Mouse (Mus musculus) kidney, adult 18-20 months (tissue): ENCODE measurements at regions not wholly inside any gene's neighbourhood (a gene's known extent, or its start where the extent isn't known, plus 50 kb on each side); places are given as distances from the start of the nearest gene placed in this dataset.
"Not testable (repeated sequence)": the region's sequence is repeated elsewhere in the genome, so short reads cannot be mapped to it uniquely, and the experiment has no call there.

ENCODE experiments used
- DNase-seq: peaks from one replicate; pipeline ENCODE4 v3.0.0; 2021

GRCm38 (mm10) chr9:32947221-32947620 is 311.2 kb downstream of the Ets1 start:
- no peak for DNase-seq

DNA sequence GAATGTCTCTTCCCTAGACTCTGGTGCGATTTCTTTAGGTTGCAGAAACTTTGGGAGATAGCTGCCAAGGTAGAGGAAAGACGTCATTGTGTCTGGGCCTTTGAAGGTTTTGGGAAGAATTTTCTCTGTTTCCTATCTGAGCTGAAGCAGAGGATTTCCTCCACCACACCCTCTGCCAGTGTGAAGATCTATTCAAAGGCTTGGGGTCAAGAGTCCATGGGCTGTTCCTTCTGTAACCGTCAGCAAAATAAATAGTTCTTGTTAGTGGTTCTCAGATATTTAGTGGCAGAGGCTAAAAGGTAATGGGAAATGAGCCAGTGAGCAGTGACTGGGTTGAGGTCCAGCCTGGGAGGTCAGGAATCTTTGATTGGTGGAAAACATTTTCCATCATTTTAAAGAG is 313.0 kb downstream of the Ets1 start:
- DNase-seq = peak; percentile 40

DNA sequence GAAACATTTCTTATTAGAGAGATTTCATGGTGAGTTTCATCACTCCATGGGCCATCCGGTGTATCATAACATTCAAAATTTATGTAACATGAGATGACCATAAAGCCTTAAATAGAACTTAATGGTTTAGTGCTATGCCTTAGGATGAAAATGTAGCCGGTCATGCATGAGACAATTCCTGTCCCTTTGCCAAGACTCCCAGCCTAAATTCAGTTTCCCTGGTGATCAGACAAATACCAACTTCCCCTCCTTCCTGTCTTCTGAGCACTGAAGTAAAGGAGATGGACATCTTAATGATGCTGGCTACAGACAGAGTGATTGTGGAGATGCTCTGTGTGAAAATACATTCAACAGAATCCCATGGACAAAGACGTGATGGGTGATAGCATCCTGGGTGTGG is 322.7 kb downstream of the Ets1 start:
- DNase-seq = no peak

GRCm38 (mm10) chr9:32959468-32959867 is 323.4 kb downstream of the Ets1 start:
- DNase-seq = not testable (repeated sequence)

GRCm38 (mm10) chr9:32962679-32963205 is 326.7 kb downstream of the Ets1 start:
- DNase-seq = no peak

DNA sequence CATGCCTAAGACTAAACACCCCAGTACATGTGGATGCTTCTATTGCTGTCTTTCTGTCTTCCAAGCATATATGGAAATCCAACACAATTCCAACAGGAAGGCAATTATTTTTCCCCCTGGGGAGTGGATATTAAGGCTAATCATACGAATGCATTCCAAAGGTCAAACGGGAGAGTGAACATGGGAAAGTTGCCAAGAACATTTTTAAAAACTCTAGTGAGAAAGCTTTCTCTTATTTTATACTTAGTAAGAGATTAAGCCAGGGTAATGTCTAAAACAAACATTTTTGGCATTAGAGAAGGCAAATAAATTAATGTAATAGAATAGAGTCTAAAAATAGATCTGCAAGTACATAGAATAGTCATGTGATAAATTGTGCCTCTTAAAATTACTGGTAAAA is 332.4 kb downstream of the Ets1 start:
- DNase-seq = no peak

GRCm38 (mm10) chr9:32971421-32971820 is 335.4 kb downstream of the Ets1 start:
- DNase-seq = no peak

GRCm38 (mm10) chr9:32971926-32972325 is 335.9 kb downstream of the Ets1 start:
- DNase-seq = no peak

DNA sequence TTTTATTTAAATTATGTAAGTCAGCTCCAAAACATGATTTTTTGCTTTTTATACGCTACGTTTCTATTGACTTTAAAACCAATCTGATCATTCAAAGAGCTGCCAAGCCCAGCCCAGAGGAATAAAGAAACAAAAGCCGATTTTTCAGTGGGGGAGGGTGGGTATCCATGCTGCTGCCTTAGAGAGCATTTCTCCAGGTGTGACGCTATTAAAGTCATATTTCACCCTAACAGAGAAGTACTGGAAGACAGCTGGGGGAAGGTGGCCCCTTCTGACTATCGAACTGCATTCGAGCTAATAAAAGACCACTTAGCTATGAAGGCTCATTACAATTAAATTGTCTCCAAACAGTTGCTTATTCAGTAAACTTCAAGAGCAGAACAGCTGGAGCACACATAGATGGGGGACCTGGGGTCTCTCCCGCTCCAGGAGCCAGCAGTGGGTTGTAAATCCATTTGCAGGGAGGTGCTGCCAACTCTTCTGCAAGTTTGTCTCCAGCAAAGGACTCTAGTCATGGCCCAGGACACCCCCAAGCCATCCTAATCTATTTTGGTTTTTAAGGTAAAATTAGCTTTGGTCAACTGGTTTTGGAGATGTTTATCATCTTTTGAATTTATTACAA is 336.5 kb downstream of the Ets1 start:
- DNase-seq = no peak

DNA sequence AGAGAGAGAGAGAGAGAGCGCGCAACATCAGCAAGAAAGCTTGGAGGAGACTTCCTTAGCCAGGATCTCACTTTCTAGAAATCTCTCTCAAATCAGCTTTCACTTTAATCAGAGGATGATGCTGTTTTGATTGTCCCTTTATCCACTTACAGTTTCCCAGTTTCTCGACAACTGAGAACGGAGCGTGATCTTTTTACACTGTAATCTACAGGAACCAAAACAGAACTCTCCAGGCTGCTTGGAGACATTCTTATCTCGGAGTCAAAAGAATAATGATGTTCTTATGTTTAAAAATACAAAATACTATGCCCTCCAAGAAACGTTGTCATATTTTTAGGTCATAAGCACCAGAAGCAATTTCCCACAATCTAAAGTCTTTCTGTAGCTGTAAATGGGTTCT is 341.7 kb downstream of the Ets1 start:
- DNase-seq = no peak

GRCm38 (mm10) chr9:32980846-32981245 is 344.8 kb downstream of the Ets1 start:
- no peak for DNase-seq

DNA sequence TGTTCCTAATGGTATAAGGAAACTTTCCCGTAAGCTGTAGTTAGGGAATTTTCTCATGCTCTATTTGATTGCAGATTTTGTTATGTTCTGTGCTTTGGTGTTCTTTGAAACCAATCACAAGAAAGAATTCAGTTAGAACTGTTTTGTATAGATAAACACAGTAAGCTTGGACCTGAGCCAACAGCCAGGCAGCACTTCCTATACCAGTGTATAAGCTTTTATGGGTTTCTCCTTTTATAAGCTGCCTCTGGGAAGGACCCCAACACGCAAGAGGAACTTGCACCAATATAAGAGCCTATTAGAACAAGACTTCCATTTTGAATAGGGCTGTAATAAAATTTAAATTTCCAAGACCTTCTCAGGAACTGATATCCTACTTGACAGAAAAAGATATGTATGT is 347.2 kb downstream of the Ets1 start:
- DNase-seq = no peak

DNA sequence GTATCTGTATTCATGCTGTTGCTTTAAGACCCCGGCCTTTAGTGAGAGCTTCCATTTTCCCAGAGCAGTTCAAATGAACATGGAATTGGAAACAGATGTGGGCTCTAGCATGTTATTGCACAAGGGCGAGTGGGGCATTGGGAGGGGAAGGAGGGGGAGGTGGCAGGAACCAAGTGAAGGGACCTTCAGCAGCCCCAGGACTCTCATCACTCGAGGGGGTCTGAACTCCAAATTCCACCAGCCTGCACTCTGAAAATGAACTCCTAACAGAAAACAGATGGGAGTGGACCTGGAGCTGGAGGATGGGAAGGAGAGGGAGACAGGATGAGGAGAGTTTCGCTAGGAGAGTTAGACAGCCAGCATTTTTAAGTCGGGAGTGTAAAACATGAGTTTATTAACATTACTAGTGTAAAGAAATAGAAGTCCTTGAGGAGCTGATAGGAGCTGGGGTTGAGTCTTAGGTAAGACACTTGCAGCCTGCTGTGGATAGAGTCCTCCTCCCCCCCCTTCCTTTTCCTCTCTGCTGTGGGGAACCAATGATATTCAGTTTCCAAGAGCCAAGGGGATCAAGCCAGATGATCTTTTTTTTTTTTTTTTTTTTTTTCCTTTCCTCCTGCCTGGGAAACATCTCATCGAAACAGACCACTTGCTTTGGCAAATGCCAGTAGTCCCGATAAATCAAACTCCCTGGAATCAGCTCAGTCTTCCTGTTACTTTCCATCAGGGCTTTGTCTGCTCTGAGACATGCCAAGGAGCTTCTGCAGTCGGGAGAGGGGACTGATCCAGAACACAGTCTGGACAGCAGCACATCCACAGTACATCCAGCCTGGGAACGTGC is 351.0 kb downstream of the Ets1 start:
- no peak for DNase-seq

DNA sequence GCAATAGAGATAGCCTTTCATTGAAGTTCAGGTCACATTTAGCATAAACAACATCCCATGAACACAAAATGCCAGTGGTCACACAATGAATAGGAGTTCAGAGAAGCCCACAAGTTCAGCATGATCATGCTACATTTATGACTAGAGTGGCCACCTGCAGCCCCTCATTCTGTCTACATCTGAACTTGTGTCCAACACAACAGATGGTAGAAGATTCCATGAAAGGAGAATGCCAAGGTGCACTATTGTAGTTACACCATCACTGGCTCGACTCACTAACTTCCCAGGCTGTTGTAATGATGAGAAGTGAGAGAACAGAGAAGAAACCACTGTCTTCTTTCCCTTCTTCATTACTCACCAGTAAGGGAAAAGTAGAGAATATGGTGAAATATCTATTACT is 353.0 kb downstream of the Ets1 start:
- DNase-seq = no peak

- no peak for DNase-seq
Observed at GRCm38 (mm10) chr9:32998323-32998722, 362.3 kb downstream of the Ets1 start.

DNA sequence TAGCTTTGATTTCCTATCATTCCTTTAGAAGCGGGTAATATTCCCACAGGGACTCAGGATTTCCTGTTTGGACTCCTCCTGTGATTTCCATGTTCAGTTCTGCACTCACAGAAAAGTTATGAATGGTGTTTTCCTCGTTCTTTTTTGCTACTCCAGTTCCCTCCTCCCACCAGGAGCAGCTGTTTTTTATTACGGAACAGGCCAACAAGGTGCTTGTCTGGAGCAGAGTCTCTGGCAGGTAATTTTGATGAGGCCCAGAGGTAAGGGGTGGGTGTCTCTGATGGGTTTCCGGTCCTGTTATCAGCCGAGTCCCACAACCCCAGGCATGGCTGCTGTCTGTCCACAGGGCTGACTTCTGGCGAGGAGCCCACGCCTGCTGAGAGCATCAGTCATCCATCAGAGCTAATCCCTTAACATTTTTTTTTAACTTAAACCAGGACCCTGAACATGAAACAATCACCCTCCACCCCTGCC is 364.7 kb downstream of the Ets1 start:
- DNase-seq = peak; percentile 11

DNA sequence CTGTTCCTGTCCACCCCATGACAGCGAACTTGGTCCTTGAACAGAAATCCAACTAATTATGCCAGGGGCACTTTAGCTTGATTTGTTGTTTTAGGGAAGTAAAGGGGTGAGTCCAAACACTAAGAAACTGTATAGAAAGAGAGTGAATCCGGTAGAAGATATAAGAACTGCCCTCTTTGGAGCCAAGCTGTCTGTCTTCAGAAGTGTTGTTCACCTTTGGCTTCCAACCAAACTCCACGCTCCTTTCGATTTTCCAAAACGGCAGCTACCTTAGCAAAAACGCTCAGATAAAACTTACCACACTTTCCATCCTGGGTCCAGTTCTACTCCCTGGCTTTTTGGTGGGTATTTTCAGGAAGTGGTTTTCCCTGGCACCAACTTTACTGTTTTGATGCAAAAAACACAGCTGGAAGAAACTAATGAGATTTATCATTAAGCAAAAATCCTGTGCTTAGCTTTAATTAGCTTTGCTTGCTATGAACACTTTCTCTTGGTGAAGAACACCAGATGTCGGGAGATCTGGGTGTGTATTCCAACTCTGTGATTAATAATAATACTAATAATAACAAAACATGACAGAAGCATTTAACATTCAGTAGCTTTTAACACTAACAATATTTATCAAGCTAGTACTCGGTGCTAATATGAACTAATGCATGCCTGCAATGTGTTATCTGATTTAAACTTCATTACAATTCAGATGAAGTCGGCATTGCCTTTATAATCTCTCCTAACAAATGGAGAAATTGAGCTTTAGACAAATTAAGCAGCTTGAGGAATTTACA is 365.3 kb downstream of the Ets1 start:
- peak; percentile 10 for DNase-seq

DNA sequence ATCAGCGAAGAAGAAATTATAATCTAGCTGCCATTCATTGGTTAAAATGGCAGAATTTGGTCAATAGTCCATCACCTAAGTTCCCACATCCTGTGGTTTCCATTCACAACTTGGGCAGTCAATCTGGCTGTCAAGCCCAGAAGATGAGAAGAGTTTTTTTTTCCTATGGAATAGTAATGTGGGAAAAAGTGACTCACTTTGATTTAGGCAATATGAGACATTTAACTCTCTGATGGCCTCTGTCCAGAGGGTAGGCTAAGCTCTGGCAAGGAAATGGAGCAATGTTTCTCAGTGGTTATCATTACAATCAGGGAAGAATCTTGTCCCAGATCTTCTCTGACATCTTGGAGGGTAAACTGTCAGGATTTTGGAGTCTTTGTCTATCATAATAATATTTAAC is 367.9 kb downstream of the Ets1 start:
- no peak for DNase-seq

- DNase-seq = no peak
Observed at GRCm38 (mm10) chr9:33004536-33004935, 368.5 kb downstream of the Ets1 start.

GRCm38 (mm10) chr9:33007456-33008063 is 371.5 kb downstream of the Ets1 start:
- no peak for DNase-seq

DNA sequence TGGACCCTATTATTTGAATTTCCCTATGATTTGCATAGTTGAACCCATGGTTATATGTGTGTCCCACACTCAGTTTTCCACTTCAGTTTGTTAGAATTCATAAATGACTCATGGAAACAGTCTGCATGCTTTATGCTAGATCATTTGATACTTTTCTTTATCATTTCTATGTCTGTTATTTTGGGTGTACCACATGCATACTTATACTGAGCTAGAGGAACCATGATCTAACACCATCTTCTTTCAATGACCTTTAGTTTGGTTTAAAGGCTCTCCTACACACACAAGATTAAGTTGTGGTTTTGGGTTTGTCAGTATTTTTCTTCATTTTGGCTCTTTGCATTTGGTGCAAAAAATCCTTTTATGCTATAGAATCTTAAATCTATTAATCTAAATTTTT is 375.2 kb downstream of the Ets1 start:
- no peak for DNase-seq

GRCm38 (mm10) chr9:33035401-33035800 is 399.4 kb downstream of the Ets1 start:
- no peak for DNase-seq

GRCm38 (mm10) chr9:33039221-33039790 is 403.3 kb downstream of the Ets1 start:
- no peak for DNase-seq
